Mouse (Mus musculus) mouse trophoblast stem cell (cell line): ENCODE results near the gene Baz1b.

Source experiments
- in situ Hi-C, 2 experiments: fragments of 300-500 bp; cut with MseI, MboI; formaldehyde crosslinking; loops; 2 replicates in 1 of 2; 3 replicates in 1 of 2; pipeline ENCODE4 v1.15.1; 2025

Gene Baz1b

GRCm38 (mm10) chr5:135271563-135272165 lies 84.6 kb downstream of the Baz1b start:
- in situ Hi-C loops, result no loop called here

DNA sequence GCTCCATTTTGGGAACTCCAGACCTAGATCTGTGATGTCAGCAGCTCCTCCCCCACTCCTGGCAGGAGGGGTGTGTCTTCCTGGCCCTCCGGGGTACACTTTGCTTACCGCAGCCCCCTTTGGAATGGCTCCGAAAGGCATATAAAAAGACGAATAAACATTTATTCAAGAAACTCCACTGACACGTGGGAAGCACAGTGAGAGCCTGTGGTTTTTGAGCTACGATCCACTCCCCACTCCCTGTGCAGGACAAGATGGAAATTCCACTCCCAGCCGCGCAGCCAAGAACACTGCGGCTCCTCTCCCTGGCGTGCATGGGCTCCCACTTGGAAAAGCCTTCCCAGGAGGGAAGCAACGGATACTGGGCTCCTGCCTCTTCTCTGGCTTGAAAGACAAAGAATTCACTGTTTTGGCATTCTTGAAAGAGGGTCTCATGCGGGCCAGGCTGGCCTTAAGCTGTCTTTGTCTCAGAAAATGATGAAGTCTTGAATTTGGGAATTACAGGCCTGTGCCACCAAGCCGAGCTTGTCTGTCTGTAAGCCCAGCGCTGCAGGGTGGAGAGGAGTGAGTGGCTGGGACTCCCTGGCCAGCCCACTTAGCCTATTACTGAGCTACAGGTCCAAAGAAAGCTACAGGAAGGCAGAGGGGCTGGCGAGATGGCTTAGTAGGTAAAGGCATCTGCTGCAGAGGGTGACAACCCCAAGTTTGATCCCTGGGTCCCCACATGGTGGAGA lies 87.8 kb downstream of the Baz1b start:
- in situ Hi-C loops, result no loop called here

DNA sequence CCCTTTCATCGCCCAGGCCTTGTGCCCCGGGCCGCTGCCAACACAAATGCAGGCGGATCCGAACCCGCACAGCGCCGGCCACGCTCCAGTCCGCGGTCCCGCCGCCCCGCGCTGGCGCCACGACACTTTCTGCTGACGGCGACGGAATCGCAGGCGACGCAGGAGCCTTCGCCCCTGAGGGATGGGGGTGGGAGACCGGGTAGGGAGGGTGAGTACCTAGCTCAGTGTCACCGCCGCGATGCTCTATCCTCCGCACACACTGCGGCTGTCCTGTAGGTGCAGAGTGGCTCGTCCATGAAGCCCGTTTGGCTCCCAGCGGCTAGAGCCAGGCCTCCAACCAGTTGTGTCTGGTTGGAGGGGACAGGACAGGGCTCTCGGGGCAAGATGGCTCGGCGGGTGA lies 89.5 kb downstream of the Baz1b start:
- in situ Hi-C loops, result no loop called here

DNA sequence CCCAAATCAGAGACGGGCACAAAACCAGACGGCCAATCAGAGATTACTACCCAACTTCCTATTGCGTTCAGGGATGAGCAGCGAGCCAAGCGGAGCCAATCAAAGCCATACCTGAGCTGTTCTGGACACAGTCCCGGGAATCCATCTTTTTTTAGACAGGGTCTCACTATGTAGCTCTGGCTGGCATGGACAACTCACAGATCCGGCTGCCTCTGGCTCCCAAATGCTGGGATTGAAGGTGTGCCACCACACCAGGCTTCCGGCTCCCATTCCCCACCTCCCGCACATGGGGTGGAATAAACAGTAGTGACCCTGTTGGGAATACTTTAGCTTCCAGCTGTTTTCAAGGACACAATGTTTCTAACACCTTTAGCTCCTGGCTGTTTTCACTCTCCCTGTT lies 93.2 kb downstream of the Baz1b start:
- in situ Hi-C loops, result loop anchor here in 1 of 2 experiments (10.0 kb wide), 1 partner anchor 45 kb away; no protein-coding TSS in a partner anchor

GRCm38 (mm10) chr5:135285211-135285610 lies 98.1 kb downstream of the Baz1b start:
- in situ Hi-C loops, result loop anchor here (5.0 to 10.0 kb wide), 2 partner anchors 48 to 50 kb away; no protein-coding TSS in a partner anchor

- in situ Hi-C loops, result loop anchor here (5.0 to 10.0 kb wide), 2 partner anchors 49 to 51 kb away; no protein-coding TSS in a partner anchor
These were observed 99.1 kb downstream of the Baz1b start for GRCm38 (mm10) chr5:135286185-135286584.

DNA sequence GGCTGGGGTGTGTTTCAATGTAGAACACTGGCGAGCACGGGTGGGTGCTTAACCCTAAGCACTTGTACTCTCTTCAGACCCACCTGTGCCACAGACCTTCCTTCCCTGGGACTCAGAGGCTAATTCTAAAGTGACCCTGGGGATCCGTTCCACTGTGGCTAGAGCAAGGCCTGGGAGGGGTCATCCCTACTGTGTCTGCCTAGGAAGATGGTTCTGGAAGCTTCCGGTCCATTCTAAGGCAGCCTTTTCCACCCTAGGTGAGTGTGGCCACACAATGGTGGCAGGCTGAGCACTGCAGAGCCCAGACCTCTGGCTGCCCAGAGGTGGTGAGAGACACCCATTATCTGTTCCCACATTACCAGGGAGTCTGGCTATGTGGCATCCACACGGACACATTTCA lies 99.9 kb downstream of the Baz1b start:
- in situ Hi-C loops, result loop anchor here (5.0 to 10.0 kb wide), 2 partner anchors 50 to 52 kb away; no protein-coding TSS in a partner anchor

DNA sequence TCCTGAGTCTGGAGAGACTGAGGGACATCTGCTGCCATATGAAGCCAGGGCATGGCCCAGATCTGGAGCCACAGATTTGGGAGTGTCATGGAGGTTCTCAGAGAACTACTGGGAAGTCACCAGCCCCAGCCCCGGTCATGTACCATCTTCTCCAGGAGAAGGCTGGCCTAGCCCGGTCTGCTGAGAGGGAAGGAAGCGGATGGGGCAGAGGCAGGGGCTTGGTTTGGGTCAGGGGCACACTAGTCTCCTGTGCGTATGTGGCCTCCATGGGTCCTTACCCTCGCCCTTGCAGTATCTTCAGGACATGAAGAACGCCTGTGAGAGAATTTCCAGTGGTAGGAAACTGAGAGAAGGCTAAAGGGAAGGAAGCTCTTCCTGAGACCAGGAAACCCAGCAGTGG lies 103.6 kb downstream of the Baz1b start:
- in situ Hi-C loops, result no loop called here

DNA sequence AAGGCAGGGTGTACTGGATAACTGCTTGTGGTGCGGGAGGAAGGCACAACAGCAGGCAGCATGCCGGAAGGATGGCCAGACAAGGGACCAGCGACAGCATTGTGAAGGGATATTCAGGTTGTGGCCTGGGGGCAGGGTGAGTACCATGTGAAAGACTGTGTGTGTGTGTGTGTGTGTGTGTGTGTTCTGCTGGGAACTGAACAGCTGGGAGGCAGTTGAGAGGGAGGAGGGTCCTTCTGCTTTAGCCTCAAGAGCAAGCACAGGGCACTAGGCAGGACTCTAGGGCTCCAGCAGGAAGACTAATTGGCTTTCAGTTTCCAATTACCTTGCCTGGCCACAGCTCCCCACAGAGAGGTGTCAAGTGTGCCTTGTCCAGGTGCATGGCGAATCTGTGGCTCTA lies 104.1 kb downstream of the Baz1b start:
- in situ Hi-C loops, result no loop called here

GRCm38 (mm10) chr5:135292001-135292400 lies 104.9 kb downstream of the Baz1b start:
- in situ Hi-C loops, result no loop called here
